Mouse (Mus musculus) stomach, postnatal 0 days (tissue): ENCODE results near the gene Bbs12. TPM values are rescaled to one million over a fixed set of nuclear protein-coding genes. Genes with fewer than 3 reads are reported as not detected.

Experiments used
- ATAC-seq: fragments of 200-750 bp; cut with Nextera tagmentation; 2 replicates; pipeline ENCODE4 v1.8.0; 2017; ENCODE audit not compliant: low FRiP score, low TSS enrichment
- DNase-seq: peaks from one replicate; pipeline ENCODE4 v3.0.0-alpha.2; 2016; ENCODE audit warnings: low spot score
- H3K27ac ChIP-seq: fragments of 300-500 bp; sonication (generic); replicated peaks from 2 replicates; pipeline ENCODE4 v1.5.1; 2014; ENCODE audit warnings: mild to moderate bottlenecking, control low read depth
- H3K27me3 ChIP-seq: fragments of 300-500 bp; sonication (generic); 2 replicates; pipeline ENCODE4 v1.6.1; 2014; ENCODE audit warnings: low read length; ENCODE audit not compliant: control insufficient read depth, insufficient read depth
- H3K36me3 ChIP-seq: fragments of 300-500 bp; sonication (generic); 2 replicates; pipeline ENCODE4 v1.6.1; 2014; ENCODE audit warnings: low read length, mixed read lengths; ENCODE audit not compliant: control insufficient read depth, insufficient read depth
- H3K4me1 ChIP-seq: fragments of 300-500 bp; sonication (generic); replicated peaks from 2 replicates; pipeline ENCODE4 v1.6.1; 2014; ENCODE audit warnings: antibody characterized with exemption; ENCODE audit not compliant: control insufficient read depth, insufficient read depth
- H3K4me2 ChIP-seq: fragments of 300-500 bp; sonication (generic); replicated peaks from 2 replicates; pipeline ENCODE4 v1.6.1; 2014; ENCODE audit warnings: low read depth, mild to moderate bottlenecking, control low read depth, moderate library complexity
- H3K4me3 ChIP-seq: fragments of 300-500 bp; sonication (generic); 2 replicates; pipeline ENCODE4 v1.5.1; 2014; ENCODE audit warnings: low read depth, low read length, control low read depth
- H3K9ac ChIP-seq: fragments of 300-500 bp; sonication (generic); 2 replicates; pipeline ENCODE4 v1.6.1; 2014; ENCODE audit warnings: mild to moderate bottlenecking, low read length, control low read depth, mixed read lengths
- H3K9me3 ChIP-seq: fragments of 300-500 bp; sonication (generic); 2 replicates; pipeline ENCODE4 v1.6.1; 2016; ENCODE audit warnings: low read length; ENCODE audit not compliant: control insufficient read depth
- CTCF ChIP-seq: IDR thresholded peaks from 2 replicates; pipeline ENCODE4 v1.5.1; 2016; ENCODE audit warnings: antibody characterized with exemption, low read depth, mild to moderate bottlenecking, moderate library complexity
- EP300 ChIP-seq: optimal IDR thresholded peaks from 2 replicates; pipeline ENCODE3; 2016; ENCODE audit warnings: antibody characterized with exemption
- WGBS: fragments of 180-500 bp; shearing (Covaris S2); extraction: QIAGEN DNeasy Blood & Tissue Kit; methylation state at CpG from one replicate; pipeline ENCODE4 v1.1.7; 2014; 5-methylcytosine and 5-hydroxymethylcytosine counted together
- polyA plus RNA-seq: library from polyadenylated mRNA; unstranded; fragments of >200 nt; fragmentation: Nextera tagmentation; extraction: Ambion mirVana; gene quantifications from 2 replicates; pipeline ENCODE4 v1.2.1, GENCODE M21; 2015

The Bbs12 gene
- polyA plus RNA-seq, 1 experiment from 2014 or later, result 2.4 TPM

DNA sequence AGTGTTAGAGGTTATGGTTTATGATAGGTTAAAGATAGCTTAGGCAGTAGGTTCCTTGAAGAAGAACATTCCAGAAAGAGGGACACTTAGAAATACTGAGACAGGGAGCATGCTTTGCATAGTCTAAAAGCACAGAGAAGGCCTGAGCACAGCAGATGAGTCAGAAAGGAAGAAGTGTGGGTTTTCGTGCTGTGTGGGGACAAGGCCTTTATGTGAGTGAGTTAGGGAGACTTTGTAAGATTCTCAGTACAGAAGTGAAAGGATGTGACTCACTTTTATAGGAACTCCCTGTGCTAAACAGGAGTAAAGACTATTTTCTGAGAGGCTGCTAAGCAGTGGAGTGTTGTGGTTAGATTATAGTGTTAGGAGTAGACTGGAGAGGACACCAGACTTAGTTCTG is 1.0 kb downstream of the Bbs12 start:
- DNase-seq (no peak), ATAC-seq (0 out of 2 replicates have a peak, but pooled peaks have one; percentile 36)
- H3K9me3 ChIP-seq, result no peaks in the 10 kb centered on the region
- H3K9ac ChIP-seq, result no peak overlapping the region
- no peaks in the 10 kb centered on the region for H3K36me3 ChIP-seq
- peak overlapping the region; percentile 56; the same call in 1 of the 2 replicates for H3K27ac ChIP-seq
- H3K4me2 ChIP-seq, result peak overlapping the region; percentile 77
- 6% methylated on average over 1 of the region's 1 CpGs for WGBS
- H3K4me3 ChIP-seq, result peak overlapping the region; percentile 86; the same call in 1 of the 2 replicates
- H3K4me1 ChIP-seq, result no peaks in the 10 kb centered on the region
- TF ChIP-seq EP300 (no peak), CTCF (no peak)
- no peaks in the 10 kb centered on the region for H3K27me3 ChIP-seq

DNA sequence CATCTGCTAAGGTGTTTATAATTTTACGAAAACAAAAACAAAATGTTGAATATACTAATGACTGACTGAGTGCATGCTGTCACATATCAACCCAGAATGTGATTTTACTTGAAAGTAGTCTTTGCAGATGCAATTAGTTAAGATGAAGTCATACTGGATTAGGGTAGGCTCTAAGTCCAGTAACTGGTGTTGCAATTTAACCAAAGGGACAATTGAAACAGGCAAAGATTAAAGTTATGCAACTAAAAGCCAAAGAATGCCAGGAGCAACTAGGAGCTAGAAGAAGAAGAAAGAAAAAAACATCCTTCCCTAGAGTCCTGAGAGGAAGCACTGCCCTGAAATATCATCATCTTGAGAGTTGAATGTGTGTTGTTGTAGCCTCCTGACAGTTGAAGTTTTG is 3.9 kb downstream of the Bbs12 start:
- ATAC-seq, result no peak
- Histone ChIP-seq H3K4me3 (no peak overlapping the region), H3K27me3 (no peaks in the 10 kb centered on the region), H3K27ac (no peak overlapping the region), H3K36me3 (no peaks in the 10 kb centered on the region), H3K4me2 (no peak overlapping the region), H3K9ac (no peak overlapping the region), H3K9me3 (no peaks in the 10 kb centered on the region), H3K4me1 (no peaks in the 10 kb centered on the region)
- no peak for TF ChIP-seq EP300
- no peak for TF ChIP-seq CTCF
- WGBS, result 96% methylated on average over 1 of the region's 1 CpGs
- DNase-seq, result no peak

DNA sequence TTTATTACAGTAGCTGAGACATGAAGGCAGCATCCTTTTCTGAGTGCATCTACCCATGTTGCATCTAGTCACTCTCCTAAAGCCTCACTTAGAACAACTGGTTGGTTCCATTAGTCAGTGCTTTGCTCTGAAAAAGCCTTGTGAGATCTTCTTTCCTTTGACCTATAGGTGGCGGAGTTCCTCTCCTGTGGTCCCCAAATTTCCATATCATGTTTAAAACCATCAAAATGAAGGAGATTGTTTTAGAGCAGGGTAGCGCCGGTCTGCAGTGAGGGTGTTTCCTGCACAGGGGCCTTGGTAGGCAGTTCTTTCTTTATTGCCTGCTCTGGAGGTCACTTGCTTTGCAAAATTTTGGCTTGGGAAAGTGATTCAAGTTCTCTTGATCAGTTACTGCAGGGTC is 12.0 kb downstream of the Bbs12 start:
- Histone ChIP-seq H3K4me3 (no peak overlapping the region), H3K27me3 (no peaks in the 10 kb centered on the region), H3K4me1 (no peaks in the 10 kb centered on the region), H3K4me2 (no peak overlapping the region), H3K36me3 (no peaks in the 10 kb centered on the region), H3K27ac (no peak overlapping the region), H3K9me3 (no peaks in the 10 kb centered on the region), H3K9ac (no peak overlapping the region)
- ATAC-seq, result no peak
- WGBS, result 23% methylated on average over 3 of the region's 3 CpGs
- TF ChIP-seq CTCF (peak; percentile 78), EP300 (no peak)
- DNase-seq, result no peak

DNA sequence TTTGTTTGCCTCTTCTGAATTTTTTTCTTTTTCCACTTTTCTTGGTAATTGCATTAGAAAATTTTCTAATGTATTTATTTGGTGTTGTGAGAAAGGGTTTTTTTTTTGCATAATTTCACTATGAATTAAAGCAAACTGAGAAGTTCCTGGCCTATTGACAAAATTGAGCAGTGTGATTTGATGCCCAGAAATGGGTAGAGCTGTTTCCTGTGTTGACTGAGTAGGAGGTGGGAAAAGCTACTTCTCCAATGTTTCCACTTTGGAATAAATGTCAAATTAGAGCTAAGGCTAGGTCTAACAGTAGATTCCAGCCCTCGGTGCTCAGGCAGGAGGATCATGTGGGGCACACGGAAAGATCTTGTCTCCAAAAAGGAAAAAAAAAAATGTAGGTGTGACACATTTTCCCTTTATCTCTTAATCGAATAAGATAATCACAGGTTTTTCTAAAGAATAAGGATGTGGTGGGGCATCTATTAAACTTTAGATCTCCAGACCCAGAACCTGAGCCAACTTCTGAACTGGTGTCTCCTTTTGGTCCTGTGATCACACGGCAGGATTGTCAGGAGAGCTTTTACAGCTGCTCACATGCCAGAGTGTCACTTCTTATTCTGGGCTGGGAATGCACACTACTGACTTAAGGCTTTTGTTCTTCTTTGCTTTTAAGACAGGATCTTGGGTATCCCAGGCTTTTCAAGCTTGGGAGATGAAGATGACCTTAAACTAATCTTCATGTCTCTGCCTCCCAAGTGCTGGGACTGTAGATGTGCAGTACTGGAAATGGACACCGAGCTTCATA is 13.2 kb downstream of the Bbs12 start:
- TF ChIP-seq EP300, result no peak
- no peak for TF ChIP-seq CTCF
- no peaks in the 10 kb centered on the region for H3K27me3 ChIP-seq
- no peak overlapping the region for H3K4me3 ChIP-seq
- H3K4me1 ChIP-seq, result no peaks in the 10 kb centered on the region
- DNase-seq, result no peak
- H3K27ac ChIP-seq, result no peak overlapping the region
- no peak overlapping the region for H3K4me2 ChIP-seq
- H3K9me3 ChIP-seq, result no peaks in the 10 kb centered on the region
- 66% methylated on average over 5 of the region's 5 CpGs for WGBS
- H3K36me3 ChIP-seq, result no peaks in the 10 kb centered on the region
- no peak overlapping the region for H3K9ac ChIP-seq
- no peak for ATAC-seq

DNA sequence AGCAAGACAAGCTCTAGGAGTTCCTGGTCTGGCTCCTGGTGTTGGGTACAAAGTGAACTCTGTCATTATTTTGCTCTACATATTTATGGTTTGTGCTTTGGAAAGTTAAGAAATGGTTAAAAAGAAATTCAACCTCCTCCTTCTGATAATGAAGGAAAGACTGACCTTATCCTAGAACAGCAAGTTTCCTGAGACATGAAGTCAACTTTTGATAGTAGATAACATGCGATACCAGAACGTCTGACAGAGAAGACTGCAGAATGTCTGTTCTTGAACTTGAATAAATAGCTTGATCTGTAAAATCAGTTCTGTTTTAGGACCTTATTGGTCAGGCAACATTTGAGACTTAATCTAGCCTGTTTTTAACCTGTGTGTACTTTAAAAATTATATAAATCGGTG is 14.3 kb downstream of the Bbs12 start:
- H3K4me2 ChIP-seq, result no peak overlapping the region
- H3K4me1 ChIP-seq, result no peaks in the 10 kb centered on the region
- ATAC-seq (no peak), DNase-seq (no peak)
- no peaks in the 10 kb centered on the region for H3K9me3 ChIP-seq
- no peaks in the 10 kb centered on the region for H3K36me3 ChIP-seq
- WGBS, result 74% methylated on average over 3 of the region's 3 CpGs
- no peaks in the 10 kb centered on the region for H3K27me3 ChIP-seq
- no peak overlapping the region for H3K27ac ChIP-seq
- H3K4me3 ChIP-seq, result no peak overlapping the region
- TF ChIP-seq CTCF, result no peak
- no peak overlapping the region for H3K9ac ChIP-seq

DNA sequence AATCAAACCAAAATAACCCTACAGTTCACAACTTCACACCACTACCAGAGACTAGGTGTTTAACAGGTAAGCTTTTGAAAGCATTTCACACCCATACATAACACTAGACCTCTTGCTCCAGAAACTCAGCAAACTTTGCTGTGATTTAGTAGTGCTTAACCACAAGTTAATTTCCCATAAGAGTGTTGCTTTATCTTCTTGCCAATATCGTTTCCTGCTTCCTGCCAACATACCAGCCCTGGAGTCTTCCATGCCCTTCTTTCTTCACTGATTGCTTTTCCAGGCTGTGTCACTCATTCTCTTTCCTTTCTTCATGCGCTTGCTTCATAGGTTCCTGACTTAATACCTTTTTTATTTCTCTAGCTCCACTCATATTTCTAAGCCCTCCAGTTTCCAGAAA is 16.1 kb downstream of the Bbs12 start:
- WGBS, result 75% methylated on average over 2 of the region's 2 CpGs
- DNase-seq (no peak), ATAC-seq (no peak)
- Histone ChIP-seq H3K36me3 (no peaks in the 10 kb centered on the region), H3K27ac (no peak overlapping the region), H3K9me3 (no peaks in the 10 kb centered on the region), H3K9ac (no peak overlapping the region), H3K27me3 (no peaks in the 10 kb centered on the region), H3K4me1 (no peaks in the 10 kb centered on the region), H3K4me2 (no peak overlapping the region), H3K4me3 (no peak overlapping the region)
- TF ChIP-seq EP300 (no peak), CTCF (no peak)
